Mouse (Mus musculus): ENCODE measurements at regions not wholly inside any gene's neighbourhood (a gene's known extent, or its start where the extent isn't known, plus 50 kb on each side); places are given as distances from the start of the nearest gene placed in this dataset.

DNA sequence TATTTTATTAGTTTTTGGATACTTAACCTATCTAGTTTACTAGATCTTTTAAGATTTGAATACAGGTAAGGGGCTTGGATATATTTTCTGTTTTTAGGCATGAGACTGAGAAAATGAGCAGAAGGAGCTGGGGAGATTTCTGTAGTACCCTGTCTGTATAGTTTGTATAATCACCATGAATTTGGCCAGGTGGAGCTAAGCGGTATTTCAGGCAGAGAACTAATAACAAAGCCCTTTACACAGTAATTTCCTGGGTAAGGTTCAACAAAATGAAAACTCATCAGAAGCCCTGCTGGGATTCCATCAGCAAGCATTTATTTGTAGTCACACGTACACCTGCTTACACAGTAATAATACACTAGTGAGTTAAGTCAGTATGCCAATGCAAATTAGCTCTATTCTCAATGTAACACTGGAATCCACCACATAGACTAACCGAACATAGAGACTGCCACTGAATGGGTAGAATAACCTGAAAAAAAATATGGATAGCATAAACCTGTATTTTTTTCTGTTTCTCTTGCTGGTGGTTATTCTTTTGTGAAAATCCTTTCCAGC lies 1036.9 kb downstream of the Robo2 start:
- Histone ChIP-seq H3K27me3 (replicated peaks) (no peaks in the 10 kb centered on the region), H3K9me3 (replicated peaks) (no peaks in the 10 kb centered on the region), H3K4me2 (no peak overlapping the region), H3K4me3 (no peak overlapping the region), H3K4me1 (no peaks in the 10 kb centered on the region), H3K27ac (no peak overlapping the region), H3K9ac (no peak overlapping the region), H3K36me3 (no peaks in the 10 kb centered on the region)
- ATAC-seq = no peak
- WGBS (ENCODE audit: insufficient replicate concordance) = 68% methylated on average over 3 of the region's 3 CpGs

DNA sequence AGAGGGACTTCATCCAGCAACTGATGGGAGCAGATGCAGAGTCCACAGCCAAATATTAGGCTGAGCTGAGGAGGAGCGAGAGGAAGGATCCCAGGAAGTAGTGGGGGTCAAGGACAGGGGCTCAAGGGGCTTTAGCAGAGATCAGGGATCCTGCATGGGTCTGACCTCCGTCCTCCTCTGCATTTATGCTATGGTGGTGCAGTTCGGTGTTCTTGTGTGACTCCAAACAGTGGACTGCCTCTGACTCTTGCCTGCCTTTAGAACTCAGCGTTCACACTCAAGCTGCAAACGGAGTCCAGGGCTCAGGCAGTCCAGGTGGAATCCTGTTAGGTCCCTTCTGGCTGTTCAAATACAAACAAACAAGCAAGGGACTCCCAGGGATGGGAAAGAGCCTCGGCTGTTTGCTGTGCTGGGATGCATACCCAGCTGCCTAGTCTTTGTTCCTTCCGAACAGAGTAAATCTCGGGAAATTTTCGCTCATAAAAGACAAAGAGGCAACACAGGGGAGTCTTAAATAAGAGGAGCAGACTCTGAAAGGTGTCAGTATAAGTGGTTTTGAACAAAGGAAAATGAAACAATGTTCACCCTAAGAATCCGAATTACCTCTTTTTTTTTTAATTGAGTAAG lies 1042.9 kb downstream of the Robo2 start:
- Histone ChIP-seq H3K4me3 (no peak overlapping the region), H3K27me3 (replicated peaks) (no peaks in the 10 kb centered on the region), H3K4me1 (no peaks in the 10 kb centered on the region), H3K9me3 (replicated peaks) (no peaks in the 10 kb centered on the region; the same call in 1 of the 2 replicates), H3K27ac (no peak overlapping the region), H3K4me2 (no peak overlapping the region), H3K36me3 (no peaks in the 10 kb centered on the region), H3K9ac (no peak overlapping the region)
- ATAC-seq = no peak
- WGBS (ENCODE audit: insufficient replicate concordance) = 57% methylated on average over 10 of the region's 10 CpGs

DNA sequence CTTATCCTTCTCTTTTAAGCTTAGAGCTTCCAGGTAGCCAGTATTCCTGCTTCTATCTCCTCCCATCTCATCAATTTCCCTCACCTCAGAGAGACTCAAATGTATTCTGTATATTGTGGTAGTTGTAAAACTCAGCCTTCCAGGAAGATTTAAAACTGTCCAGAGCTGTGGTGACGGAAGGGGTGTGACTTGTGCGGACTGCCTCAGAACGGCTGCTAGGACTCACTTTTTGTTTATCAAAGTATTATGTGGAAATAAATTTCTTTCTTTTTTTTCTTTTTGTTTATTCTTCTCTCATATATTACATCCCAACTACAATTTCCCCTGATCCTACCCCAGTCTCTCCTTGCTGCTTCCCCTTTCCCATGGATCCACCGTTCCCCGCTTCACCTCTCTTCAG lies 1043.7 kb downstream of the Robo2 start:
- Histone ChIP-seq H3K4me1 (no peaks in the 10 kb centered on the region), H3K4me2 (no peak overlapping the region), H3K36me3 (no peaks in the 10 kb centered on the region), H3K4me3 (no peak overlapping the region), H3K9ac (no peak overlapping the region), H3K9me3 (replicated peaks) (no peaks in the 10 kb centered on the region; the same call in 1 of the 2 replicates), H3K27me3 (replicated peaks) (no peaks in the 10 kb centered on the region), H3K27ac (no peak overlapping the region)
- no peak for ATAC-seq
- WGBS (ENCODE audit: insufficient replicate concordance) = 85% methylated on average over 5 of the region's 5 CpGs

DNA sequence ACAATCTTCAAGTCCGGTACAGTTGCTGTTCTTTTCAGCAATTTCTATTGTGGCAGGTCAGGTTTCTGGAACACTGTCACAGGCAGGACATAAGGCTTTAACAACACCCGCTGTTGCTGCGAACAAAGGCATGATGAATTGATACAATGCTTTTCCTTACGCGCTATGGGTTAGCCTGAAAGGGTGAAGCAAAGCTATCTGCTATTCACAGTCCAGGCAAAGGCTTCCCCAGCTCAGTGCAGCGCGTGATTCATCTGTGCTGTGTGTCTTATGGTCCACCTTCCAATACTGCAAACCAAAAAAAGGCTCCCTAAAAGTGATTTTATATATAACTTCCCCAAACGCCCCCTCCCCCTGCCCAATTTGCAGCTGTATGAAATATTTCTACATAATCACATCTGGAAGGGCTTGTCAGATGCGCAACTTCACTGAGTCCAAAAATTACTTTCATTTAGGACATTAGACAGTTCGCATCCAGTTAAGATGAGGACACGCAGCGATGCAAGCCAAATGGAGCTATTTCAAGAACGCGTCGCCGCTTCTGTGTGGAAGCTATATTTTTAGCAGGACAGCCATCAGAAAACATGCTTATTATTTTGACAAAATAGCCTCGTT lies 1044.3 kb downstream of the Robo2 start:
- Histone ChIP-seq H3K9me3 (replicated peaks) (no peaks in the 10 kb centered on the region; the same call in 1 of the 2 replicates), H3K9ac (no peak overlapping the region), H3K4me1 (no peaks in the 10 kb centered on the region), H3K4me3 (no peak overlapping the region), H3K27me3 (replicated peaks) (no peaks in the 10 kb centered on the region), H3K36me3 (no peaks in the 10 kb centered on the region), H3K27ac (no peak overlapping the region), H3K4me2 (no peak overlapping the region)
- no peak for ATAC-seq
- WGBS (ENCODE audit: insufficient replicate concordance) = 78% methylated on average over 17 of the region's 17 CpGs

DNA sequence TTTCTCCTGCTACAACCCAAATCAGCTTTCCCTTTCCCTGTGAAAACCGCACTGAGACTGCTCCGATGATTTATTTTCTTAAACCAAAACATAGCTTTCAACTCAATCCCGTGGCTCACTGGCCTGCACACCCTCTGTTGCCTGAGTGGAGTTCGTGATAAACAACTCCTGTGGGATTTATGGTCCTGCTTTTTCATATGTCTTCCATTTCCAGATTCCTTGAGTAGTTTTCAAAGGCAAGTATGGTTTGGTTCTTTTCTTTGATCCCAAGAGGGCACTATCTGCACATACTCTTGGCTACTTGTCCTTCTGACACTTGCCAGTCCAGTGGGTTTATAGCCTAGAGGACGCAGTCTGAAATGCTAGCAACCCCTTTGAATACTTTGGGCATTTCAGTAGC lies 1042.6 kb downstream of the Robo1 start:
- H3K9me3 ChIP-seq (replicated peaks) = no peaks in the 10 kb centered on the region
- 54% methylated on average over 5 of the region's 5 CpGs for WGBS (ENCODE audit: insufficient replicate concordance)
- no peak overlapping the region for H3K4me2 ChIP-seq
- H3K27ac ChIP-seq = no peak overlapping the region
- H3K4me1 ChIP-seq = no peaks in the 10 kb centered on the region
- no peaks in the 10 kb centered on the region for H3K36me3 ChIP-seq
- no peaks in the 10 kb centered on the region for H3K27me3 ChIP-seq (replicated peaks)
- H3K4me3 ChIP-seq = no peak overlapping the region
- no peak overlapping the region for H3K9ac ChIP-seq
- ATAC-seq = no peak

DNA sequence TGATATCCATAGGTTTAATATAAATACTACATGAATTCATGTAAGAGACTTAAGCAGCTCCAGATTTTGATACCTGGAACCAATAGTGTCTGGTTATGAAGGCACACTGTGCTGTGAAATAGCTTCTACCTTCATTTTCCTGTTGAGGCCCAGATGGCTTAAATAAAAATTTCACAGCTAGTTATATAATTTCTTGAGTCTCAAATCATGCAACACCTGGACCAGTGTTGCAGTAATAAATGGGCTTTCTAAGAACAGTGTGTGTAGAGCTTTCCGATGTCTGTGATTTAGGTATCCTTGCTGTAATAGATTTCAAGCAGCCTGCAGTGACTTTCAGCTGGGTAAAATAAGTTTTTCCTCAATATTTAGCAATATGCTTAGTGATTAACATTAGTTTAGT lies 1035.8 kb downstream of the Robo1 start:
- ATAC-seq = no peak
- Histone ChIP-seq H3K4me2 (no peak overlapping the region), H3K27ac (no peak overlapping the region), H3K4me1 (no peaks in the 10 kb centered on the region), H3K9me3 (replicated peaks) (no peaks in the 10 kb centered on the region), H3K36me3 (no peaks in the 10 kb centered on the region), H3K4me3 (no peak overlapping the region), H3K9ac (no peak overlapping the region), H3K27me3 (replicated peaks) (no peaks in the 10 kb centered on the region)
- WGBS (ENCODE audit: insufficient replicate concordance) = 79% methylated on average over 1 of the region's 1 CpGs

DNA sequence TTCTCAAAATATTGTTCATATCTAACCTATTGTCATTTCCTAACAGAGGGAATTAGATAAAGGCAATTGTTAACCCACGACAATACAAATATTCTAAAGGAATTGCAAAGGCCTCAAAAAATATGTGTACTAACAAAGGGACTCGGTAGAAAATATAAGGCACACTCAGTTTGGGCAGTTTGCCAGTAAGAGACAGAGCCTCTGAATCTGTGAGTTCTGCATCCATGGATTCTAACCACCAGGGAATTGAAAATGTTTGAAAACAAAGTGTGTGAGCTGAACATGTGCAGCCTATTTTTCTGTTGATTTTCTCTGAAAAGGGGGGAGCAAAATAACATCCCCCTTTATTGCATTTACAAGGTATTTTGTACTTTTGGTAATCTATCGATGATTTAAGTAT lies 1035.4 kb downstream of the Robo1 start:
- WGBS (ENCODE audit: insufficient replicate concordance) = 53% methylated on average over 3 of the region's 3 CpGs
- Histone ChIP-seq H3K36me3 (no peaks in the 10 kb centered on the region), H3K9me3 (replicated peaks) (no peaks in the 10 kb centered on the region), H3K9ac (no peak overlapping the region), H3K27me3 (replicated peaks) (no peaks in the 10 kb centered on the region), H3K4me3 (no peak overlapping the region), H3K4me2 (no peak overlapping the region), H3K27ac (no peak overlapping the region), H3K4me1 (no peaks in the 10 kb centered on the region)
- no peak for ATAC-seq

DNA sequence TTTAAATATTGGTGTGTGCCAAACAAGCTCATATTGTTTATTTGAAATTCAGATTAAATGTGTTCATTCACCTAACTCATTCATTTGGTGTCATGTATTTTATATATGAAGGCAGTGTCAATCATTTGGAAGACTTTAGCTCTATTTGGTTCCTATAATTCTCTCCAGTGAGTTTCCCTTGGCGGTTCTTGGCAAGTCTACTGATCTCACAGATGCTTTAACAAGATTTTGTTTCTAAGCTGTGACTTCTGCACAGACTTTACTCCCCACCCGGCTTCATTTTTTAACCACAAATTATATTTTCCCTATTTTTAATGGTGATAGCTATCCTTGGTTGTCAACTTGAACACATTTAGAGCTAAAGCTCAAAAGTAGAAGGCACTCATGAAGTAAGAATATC lies 1009.5 kb downstream of the Robo1 start:
- no peaks in the 10 kb centered on the region for H3K27me3 ChIP-seq (replicated peaks)
- H3K9ac ChIP-seq = no peak overlapping the region
- H3K27ac ChIP-seq = no peak overlapping the region
- 72% methylated on average over 2 of the region's 2 CpGs for WGBS (ENCODE audit: insufficient replicate concordance)
- ATAC-seq = no peak
- no peaks in the 10 kb centered on the region for H3K9me3 ChIP-seq (replicated peaks)
- no peak overlapping the region for H3K4me3 ChIP-seq
- no peaks in the 10 kb centered on the region for H3K4me1 ChIP-seq
- H3K36me3 ChIP-seq = no peaks in the 10 kb centered on the region
- no peak overlapping the region for H3K4me2 ChIP-seq

DNA sequence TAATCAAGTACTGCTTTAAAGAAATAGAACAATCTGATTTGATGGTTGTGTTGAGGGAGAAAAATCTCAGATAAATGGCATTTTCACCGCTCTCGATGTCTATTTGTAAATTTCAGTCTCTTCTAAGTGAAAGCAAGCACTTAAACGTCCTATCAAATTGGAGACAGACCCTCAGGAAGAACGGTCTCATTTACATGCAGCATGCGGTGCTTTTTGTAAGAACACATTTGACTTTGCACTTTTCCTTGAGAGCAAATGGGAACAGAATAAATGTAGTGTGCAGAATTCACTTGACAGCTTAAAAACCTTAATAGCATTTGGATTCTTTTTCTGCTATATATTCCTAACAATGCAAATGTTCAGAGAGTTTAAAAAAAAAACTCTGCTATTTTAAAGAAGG lies 1002.0 kb downstream of the Robo1 start:
- no peak overlapping the region for H3K4me2 ChIP-seq
- no peak for ATAC-seq
- 74% methylated on average over 5 of the region's 5 CpGs for WGBS (ENCODE audit: insufficient replicate concordance)

DNA sequence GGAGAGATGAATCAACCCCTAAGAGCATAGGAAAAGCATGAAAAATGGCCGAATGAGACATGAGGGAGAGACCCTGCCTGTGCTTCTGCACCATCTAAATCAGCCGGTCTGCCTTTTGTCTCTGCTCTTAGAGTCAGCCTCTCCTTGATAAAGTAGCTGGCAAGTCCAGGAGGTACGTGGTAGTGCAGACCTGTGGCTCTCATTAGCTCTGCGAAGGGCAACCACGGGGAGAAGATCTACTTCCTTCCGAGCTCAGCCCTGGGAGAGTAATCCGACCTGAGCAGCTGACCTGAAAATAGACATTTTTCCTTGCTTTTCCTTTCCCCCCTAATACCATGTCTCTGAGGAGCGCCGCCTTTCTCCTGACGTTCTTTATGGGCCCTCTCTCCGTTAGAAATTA lies 971.8 kb downstream of the Robo1 start:
- no peak overlapping the region for H3K4me2 ChIP-seq
- no peaks in the 10 kb centered on the region for H3K9me3 ChIP-seq (replicated peaks)
- no peak overlapping the region for H3K27ac ChIP-seq
- H3K36me3 ChIP-seq = no peaks in the 10 kb centered on the region
- H3K9ac ChIP-seq = no peak overlapping the region
- ATAC-seq = no peak
- 65% methylated on average over 11 of the region's 11 CpGs for WGBS (ENCODE audit: insufficient replicate concordance)
- H3K4me1 ChIP-seq = no peaks in the 10 kb centered on the region
- H3K4me3 ChIP-seq = no peak overlapping the region
- no peaks in the 10 kb centered on the region for H3K27me3 ChIP-seq (replicated peaks)

More for the DNA sequence above, 1002.0 kb downstream of the Robo1 start:
- no peak overlapping the region for H3K9ac ChIP-seq
- no peaks in the 10 kb centered on the region for H3K4me1 ChIP-seq
- H3K36me3 ChIP-seq = no peaks in the 10 kb centered on the region
- no peaks in the 10 kb centered on the region for H3K27me3 ChIP-seq (replicated peaks)
- H3K9me3 ChIP-seq (replicated peaks) = no peaks in the 10 kb centered on the region
- no peak overlapping the region for H3K4me3 ChIP-seq
- no peak overlapping the region for H3K27ac ChIP-seq

DNA sequence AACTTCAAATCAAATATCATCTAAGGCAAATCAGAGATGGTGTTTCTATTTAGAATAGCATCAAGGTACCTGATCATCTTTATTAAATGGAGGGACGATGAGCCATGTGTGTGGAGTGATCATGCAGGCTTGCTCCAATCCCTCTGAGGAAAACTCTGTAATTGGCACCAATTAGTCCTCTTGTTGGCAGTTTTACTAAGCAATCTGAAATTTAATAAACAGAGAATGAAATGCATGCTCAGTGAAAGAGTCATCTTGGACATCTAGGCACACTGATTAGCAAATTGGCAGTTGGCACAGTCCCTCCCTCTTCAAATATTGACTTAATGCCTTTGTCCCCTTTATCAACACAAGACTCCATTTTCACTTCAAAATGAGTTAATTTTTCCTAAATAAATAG lies 951.6 kb downstream of the Robo1 start:
- H3K27me3 ChIP-seq (replicated peaks) = no peaks in the 10 kb centered on the region
- no peak overlapping the region for H3K9ac ChIP-seq
- H3K4me3 ChIP-seq = no peak overlapping the region
- no peak overlapping the region for H3K4me2 ChIP-seq
- WGBS (ENCODE audit: insufficient replicate concordance) = 67% methylated on average over 1 of the region's 1 CpGs
- no peaks in the 10 kb centered on the region for H3K36me3 ChIP-seq
- H3K9me3 ChIP-seq (replicated peaks) = no peaks in the 10 kb centered on the region
- no peaks in the 10 kb centered on the region for H3K4me1 ChIP-seq
- ATAC-seq = no peak
- no peak overlapping the region for H3K27ac ChIP-seq

DNA sequence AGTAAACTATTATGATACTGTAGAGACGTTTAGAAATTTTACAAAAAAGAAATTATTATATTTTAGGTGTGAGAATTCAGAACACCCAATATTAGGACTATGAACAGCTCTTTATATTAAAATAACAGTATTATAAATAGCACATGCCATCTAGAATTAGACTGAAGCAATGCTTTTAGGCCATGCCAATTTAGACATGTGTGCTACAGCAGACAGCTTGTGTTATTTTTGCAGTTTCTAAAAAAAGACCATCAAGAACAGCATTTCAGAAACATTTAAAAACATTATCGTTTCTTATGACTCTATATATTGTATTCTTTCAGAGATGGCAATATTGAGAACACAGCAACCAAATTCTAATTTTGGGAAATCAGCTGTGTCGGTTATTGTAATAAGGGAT lies 951.2 kb downstream of the Robo1 start:
- Histone ChIP-seq H3K36me3 (no peaks in the 10 kb centered on the region), H3K4me3 (no peak overlapping the region), H3K27ac (no peak overlapping the region), H3K9me3 (replicated peaks) (no peaks in the 10 kb centered on the region), H3K27me3 (replicated peaks) (no peaks in the 10 kb centered on the region), H3K4me1 (no peaks in the 10 kb centered on the region), H3K9ac (no peak overlapping the region), H3K4me2 (no peak overlapping the region)
- ATAC-seq = no peak
- 67% methylated on average over 3 of the region's 3 CpGs for WGBS (ENCODE audit: insufficient replicate concordance)
